Mouse (Mus musculus) left cerebral cortex, adult 18-20 months (tissue): ENCODE data around the gene Wsb1. TPM values are rescaled to one million over a fixed set of nuclear protein-coding genes. Genes with fewer than 3 reads are reported as not detected.
"Not testable (repeated sequence)": the region's sequence is repeated elsewhere in the genome, so short reads cannot be mapped to it uniquely, and the experiment has no call there.

Experiments
- DNase-seq, 2 experiments: peaks; one replicate each; pipeline ENCODE4 v3.0.0; 2021 to 2022; ENCODE audit warnings: low spot score in 2 of 2, mixed read lengths in 1 of 2
- long read RNA-seq, 2 experiments: library from polyadenylated mRNA; stranded (forward); transcript quantifications; one replicate each; pipeline ENCODE4 v2.0.0; 2021
- total RNA-seq, 2 experiments: library from RNA; stranded (reverse); gene quantifications; 2 replicates each; pipeline ENCODE4 v1.2.3; 2021

Gene Wsb1
- total RNA-seq, result 10 to 100 TPM; 81.2 to 81.9 TPM
- long read RNA-seq, experiment 1, transcript Wsb1-206 (4 exons, 2,338 nt), result major isoform, 5 of 36 reads
- long read RNA-seq, experiment 1, partial matches to known transcripts, result 0 of 36 reads
- long read RNA-seq, experiment 1, other reads (novel, unspliced or antisense), result 26 of 36 reads
- long read RNA-seq, experiment 2, transcript Wsb1-206 (4 exons, 2,338 nt), result major isoform, 7 of 30 reads
- long read RNA-seq, experiment 2, partial matches to known transcripts, result 1 of 30 reads
- long read RNA-seq, experiment 2, other reads (novel, unspliced or antisense), result 20 of 30 reads

DNA sequence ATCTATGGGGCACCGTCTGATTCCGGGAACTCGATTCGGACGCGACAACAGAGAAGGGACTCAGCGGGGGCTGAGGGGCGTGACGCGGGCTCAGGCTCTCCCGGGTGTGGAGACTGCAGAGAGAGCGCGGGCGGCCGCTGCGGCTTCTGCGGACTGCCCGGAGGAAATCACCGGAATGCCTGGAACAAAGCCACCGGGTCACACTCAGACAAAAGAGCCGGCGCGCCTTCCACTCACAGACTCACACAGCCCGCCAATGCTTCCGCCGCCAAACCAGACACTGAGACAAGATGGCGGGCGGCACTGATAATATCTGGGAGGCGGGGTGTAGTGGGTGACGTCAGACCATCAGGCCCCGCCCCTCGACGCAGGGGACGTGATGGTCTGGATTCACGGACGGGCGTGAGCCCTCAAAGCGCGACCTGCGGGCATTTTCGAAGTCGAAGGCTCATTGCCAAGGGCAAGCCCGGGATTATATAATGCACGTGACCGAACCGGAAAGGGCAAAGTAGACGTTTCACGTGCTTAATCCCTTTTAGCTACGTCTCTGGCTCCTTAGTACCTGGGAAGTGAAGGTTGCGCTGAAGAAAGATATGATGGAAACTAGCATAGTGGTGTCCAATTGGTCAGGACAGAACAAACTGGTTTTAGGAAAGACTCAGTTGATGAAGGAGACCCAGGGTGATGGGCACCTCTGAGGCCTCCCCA lies at the start of gene Wsb1:
Wsb1 (minus strand) TSS at position 281 of the 708 bp plus-strand sequence.
- peak; percentile 89 to 90 for DNase-seq

DNA sequence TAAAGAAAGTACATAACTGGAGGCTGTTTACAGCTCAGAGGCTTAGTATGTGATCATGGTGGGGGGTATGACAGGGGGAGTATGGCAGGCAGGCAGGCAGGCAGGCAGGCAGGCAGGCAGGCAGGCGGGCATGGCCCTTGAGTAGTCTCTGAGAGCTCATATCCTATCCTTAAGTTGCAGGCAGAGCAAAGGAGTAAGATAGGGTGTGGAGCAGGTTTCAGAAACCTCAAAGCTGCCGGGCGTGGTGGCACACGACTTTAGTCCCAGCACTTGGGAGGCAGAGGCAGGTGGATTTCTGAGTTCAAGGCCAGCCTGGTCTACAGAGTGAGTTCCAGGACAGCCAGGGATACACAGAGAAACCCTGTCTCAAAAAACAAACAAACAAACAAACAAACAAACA lies 49.8 kb upstream of the Wsb1 start:
- not testable (repeated sequence) for DNase-seq

DNA sequence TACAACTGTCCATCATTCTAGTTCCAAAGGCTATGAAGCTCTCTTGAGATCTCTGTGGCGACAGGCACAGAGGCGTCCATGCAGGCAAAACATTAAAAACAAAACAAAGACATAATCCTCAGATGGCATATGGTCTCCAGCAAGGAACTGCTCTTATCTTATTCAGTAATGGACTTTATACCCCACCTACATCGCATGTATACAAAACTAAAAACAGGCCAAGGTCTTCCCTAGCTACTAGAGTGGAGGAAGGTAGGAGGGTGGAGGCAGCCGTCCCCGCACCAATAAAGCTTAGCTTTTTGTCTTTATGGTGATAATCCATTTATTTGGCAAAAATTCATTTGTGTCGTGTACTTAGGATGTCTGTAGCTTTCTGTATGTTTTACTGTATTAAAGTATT lies 48.6 kb upstream of the Wsb1 start:
- DNase-seq, result no peak

DNA sequence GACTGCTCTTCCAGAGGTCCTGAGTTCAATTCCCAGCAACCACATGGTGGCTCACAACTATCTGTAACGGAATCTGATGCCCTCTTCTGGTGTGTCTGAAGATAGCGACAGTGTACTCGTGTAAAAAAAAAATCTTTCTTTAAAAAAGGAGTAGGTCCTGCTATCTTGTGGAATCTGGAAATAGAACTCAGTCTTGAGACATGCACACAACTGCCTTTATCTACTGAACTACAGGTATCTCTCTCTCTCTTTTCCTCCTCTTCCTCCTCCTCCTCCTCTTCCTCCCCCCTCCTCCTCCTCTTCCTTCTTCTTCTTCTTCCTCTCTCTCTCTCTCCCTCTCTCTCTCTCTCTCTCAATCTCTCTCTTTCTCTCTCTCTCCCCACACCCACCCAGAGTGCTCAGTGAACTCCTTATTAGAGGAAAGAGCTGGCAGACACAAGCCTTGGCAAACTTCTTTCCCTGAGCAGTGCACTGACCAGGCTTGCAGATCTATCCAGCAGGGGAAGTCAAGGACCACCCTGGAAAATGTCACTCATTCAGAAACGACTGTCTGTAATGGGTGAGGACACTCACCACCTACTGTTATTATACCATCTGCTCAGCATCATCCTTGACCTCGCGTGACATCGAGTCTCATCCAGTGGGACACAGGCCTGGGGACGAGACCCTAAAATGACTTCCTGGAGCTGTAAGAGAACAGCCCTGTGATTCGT lies 45.4 kb upstream of the Wsb1 start:
- DNase-seq, result no peak

DNA sequence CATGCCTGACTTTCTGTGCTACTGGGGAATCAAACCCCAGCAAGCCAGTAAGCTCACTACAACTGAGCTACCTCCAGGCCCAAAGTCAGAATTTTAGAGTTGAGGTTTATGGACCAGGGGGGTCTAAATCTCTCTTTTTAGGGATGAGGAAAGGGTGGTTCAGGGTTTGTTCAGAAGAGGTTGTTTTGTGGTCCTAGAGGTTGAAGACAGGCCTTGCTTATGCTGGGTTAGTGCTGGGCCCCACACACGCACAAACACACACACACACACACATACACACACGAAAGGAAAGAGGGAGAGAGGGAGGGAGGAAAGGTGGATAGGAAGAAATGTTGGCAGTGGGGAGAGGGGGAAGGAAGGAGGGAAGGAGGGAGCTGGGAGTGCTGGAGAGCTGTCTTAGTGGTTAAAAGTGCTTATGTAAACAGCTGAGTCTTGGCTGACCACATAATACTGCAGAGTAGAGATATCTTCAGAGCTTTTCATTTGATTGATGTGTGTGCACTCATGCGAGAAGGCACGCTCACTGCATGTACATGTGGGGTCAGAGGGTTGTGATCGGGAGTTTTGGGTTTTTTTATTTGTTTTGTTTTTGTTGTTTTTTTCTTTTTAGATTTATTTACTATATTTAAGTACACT lies 42.5 kb upstream of the Wsb1 start, which contains the start of gene Gm9964:
Gm9964 (minus strand) TSS at position 51 of the 636 bp plus-strand sequence.
- DNase-seq, result no peak

DNA sequence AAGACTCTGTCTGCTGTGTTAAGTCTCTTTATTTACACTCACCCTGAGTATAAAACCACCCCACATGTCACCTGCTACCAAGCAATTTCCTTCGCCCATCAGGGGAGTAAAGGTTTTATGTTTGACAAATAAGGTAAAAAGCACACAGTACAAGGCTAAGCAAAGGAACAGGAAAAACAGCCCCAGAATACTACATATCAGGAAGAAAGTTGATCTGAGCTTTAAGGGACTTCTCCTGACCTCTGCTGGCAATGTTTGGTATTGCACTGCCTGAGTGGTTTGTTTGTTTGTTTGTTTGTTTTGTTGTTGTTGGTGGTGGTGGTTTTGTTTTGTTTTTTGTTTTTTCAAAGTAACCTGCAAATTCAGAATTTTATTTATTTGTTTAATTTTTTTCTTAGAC lies 41.7 kb upstream of the Wsb1 start:
- peak; percentile 6 to 35 for DNase-seq

DNA sequence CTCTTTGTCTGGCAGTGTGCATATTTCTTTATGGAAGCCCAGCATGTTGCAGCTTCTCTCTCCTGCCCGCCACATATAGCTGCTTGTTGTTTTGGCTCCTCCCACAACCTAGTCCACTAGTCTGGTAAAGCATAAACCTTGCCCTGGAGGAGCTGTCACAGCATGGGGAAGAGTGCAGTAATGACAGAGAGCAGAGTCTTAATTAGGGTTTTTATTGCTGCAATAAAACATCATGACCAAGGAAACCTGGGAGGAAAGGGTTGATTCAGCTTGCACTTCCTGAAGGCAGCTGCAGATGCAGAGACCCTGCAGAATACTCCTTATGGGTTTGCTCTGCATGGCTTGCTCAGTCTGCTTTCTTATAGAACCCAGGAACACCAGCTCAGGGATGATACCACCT lies 39.5 kb upstream of the Wsb1 start:
- no peak for DNase-seq

DNA sequence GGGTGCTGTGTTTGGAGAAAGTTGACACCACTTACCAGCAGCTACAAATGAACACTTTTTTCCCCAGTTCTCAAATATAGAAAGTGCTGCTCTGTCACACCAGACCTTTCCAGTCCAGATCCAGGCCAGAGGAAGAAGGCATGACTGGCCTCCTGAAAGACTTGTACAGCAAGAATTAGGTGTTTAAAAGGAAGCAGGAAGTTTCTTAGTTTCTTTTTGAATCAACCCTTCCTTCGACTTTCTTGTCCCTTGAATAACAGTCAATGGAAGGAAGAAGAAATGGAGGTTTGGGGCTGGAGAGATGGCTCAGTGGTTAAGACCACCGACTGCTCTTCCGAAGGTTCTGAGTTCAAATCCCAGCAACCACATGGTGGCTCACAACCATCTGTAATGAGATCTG lies 38.6 kb upstream of the Wsb1 start:
- DNase-seq, result no peak

DNA sequence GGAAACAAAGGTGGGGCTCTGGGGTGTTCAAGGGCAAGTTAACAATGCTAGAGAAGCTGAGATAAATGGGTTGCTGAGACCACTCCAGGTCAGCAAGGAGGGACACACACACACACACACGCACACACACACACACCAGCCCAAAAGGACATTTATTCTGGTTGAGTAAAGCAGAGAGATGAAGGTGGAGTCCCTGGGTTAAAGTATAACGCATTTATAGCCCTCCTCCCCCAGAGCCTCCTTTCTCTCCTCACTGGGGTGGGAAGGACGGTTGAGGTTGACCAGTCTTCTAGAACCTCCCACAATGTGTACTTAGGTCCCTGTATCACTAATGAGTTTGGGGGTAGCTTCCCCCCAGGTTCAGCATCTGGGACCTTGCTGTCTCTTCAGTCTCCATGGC lies 37.7 kb upstream of the Wsb1 start:
- no peak for DNase-seq

DNA sequence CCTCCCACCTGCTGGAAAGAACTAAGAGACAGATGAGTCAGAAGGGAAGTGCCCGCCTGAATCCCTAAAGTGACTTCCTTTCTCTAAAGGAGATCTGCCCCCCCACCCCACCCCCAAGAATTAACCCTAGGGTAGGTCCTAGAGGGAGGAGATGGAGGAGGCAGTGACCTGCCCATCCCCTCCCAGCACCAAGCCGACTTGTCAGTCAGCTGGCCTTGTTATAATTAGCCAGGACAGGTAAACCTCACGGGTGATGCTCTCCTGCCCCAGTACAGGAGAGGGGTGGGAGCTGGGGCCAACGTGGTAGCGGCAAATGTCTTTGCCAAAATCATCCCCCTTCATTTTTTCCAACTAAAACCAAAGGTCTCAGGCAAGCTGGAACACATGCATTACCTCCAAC lies 37.2 kb upstream of the Wsb1 start:
- DNase-seq, result no peak

DNA sequence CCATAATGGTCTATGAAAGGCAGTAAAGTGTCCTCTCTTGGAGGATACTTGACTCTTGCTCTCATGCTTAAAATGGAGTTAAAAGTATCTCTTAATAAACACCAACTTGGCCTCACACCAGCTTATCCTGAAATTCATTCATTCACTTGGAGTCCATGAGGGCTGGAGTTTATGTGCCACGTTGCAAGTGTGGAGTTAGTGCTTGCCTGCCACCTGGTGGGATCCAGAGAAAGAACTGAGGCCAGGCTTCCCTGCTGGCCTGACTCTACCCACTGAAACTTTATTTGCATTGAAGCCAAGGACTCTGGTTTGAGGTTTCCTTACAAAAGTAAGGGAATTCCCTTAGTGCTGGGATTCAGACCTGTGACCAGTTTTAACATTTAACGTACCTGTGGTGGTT lies 36.0 kb upstream of the Wsb1 start:
- DNase-seq, result no peak

DNA sequence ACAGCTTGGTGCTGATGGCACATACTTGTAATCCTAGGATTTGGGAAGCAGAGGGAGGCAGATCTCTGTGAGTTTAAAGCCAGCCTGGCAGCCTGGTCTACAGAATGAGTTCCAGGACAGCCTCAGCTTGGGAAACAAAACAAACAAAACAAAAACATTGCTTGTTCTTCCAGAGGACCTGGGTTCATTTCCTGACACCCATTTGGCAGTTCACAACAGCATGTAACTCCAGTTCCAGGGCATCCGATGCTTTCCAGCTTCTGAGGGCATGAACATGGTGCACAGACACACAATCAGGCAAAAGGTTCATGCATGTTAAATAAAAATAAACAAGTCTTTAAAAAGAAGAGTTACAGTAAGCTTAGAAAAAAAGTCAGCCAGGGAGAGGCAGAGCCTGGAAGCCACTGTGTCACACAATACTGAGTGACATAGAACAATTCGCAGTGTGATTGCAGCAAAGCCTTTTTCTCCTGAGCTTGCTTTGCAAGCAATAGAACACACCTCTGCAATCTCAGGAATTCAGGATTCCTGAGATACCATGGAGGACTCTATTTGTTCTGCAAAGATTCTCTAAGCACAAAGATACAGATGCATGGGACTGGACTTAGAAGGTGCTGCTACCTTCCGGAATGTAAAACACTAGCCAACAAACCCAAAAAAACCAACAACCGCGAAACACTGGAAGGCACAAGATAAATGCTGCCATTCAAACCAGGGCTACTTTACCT lies 34.6 kb upstream of the Wsb1 start:
- no peak for DNase-seq

DNA sequence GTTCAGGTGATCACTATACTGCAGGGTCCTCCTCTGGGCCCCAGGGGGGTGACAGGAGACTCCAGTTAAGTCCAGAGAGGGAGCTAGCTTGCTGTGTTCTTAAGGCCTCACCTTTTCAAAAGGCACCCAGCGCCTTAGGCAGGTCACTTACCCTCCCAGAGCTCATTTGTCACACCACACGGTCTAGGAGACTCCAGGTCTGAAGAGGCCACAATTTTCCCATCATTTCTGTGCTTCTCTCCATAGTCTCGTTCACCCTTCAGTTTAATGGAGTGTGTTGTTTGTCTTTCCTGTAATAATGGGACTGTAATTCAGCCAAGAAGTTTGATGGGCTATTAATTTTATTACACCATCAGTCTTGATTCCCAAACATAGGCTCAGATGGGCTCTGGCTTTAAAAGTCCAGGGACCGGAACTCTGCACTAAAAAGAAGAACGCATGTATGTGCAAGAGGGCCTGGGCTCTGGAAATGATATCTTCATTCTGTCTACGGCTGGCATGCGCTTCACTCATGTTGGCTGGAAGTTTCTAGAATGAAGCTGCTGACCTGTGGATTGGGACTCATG lies 33.9 kb upstream of the Wsb1 start:
- no peak for DNase-seq

DNA sequence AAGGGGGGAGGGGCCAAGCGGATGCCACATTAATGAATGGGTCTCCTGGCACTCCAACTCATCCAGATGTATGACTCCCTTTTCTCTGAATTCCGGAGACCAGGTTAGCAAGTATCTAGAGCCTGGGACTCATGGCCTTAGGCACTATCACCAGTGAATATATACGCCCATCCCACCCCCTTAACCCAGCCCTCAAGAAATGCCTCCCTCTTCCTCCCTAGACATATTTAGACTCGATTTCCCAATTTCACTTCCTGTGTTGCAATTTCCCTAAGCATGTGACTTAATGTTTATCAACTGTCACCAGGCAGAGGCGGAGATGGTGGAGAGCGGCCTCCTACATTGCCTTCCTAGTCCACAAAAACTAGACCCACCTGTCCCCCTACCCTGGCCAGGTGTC lies 33.0 kb upstream of the Wsb1 start:
- no peak for DNase-seq

DNA sequence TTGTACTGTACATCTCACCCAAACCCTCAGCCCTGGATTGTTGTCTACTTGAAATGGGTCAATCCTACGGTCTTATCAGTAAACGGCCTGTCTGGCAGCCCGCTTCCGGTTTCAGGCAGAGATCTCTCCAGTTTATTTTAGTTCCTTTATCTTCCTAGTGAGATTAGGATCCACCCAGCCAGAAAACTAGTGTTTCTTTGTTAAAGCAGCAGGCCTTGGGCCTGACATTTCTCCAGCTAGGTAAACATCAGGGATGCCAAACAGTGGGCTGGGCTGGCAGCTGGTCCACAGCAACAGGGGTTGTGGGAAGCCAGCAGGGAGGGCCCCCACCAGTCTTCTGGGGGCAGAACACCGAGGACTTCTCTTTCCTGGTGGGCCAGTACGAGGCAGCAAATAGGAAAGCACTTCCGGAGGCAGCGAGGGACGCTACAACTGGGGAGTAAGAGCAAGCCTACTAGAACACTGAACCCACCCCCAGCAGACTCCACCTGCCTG lies 31.9 kb upstream of the Wsb1 start:
- DNase-seq, result no peak

DNA sequence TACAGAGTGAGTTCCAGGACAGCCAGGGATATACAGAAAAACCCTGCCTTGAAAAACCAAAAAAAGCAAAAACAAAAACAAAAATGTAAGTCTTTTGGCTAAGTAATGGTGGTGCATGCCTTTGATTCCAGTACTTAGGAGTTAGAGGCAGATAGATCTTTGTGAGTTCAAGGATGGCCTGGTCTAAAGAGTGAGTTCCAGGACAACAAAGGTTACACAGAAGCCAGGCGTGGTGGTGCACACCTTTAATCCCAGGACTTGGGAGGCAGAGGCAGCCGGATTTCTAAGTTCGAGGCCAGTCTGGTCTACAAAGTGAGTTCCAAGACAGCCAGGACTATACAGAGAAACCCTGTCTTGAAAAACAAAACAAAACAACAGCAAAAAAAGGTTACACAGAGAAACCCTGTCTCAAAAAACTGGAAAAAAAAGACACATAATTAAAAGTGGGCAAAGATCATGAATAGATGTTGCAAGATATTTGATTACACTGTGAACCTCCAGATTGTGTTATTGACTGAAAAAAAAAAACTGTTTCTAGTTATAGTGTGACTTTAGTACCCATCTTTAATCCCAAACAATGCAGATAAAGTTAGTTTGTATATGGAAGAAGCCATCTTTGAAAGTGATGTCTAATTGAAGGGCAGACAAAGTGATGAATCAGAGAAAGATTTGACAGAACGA lies 29.0 kb upstream of the Wsb1 start:
- no peak for DNase-seq

DNA sequence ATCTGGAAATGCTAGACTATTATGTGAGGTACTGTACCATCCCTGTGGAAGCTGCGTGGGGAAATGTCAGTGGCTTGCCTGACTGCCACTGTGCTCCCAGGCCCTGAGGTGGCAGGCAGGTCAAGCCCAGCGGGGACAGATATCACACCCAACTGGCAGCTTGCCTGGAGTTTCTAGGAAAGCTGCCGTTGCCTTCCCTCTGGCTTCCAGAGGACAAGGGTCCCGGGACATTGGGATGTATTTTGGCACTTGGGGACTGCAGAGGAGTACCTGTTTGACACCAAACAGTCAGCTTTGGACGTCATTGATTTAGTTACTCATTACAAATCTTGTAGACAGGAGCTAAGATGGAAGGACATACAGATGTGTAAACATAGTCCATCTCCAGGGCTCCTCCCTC lies 26.9 kb upstream of the Wsb1 start:
- no peak for DNase-seq

DNA sequence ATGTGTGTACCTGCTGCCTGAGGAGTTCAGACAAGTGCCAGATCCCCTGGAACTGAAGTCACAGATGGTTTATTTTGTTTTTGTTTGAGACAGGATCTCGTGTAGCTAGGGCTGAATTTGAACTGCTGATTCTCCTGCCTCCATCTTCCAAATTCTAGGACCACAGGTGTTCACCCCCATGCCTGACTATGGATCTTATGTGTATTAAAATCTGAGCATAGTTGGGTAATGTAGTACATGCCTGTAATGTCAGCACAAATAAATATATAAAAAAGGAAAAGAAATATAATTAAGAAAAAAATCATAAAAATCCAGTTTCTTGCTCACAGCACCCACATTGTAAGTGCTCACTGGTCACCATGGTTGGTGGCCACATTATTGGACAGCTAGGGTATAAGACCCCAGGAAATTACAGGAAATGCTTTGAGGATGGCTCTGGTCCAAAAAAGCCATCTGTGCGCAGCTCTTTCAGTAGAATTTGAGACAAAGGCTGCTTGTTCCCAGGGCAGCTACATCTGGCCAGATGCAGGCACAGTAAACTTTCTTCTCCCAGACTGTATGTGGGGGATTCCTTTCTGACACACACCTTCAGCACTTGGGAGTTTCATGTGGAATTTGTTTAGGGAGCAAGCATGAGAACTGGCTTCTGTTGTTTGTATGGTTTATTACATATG lies 25.4 kb upstream of the Wsb1 start:
- DNase-seq, result no peak

DNA sequence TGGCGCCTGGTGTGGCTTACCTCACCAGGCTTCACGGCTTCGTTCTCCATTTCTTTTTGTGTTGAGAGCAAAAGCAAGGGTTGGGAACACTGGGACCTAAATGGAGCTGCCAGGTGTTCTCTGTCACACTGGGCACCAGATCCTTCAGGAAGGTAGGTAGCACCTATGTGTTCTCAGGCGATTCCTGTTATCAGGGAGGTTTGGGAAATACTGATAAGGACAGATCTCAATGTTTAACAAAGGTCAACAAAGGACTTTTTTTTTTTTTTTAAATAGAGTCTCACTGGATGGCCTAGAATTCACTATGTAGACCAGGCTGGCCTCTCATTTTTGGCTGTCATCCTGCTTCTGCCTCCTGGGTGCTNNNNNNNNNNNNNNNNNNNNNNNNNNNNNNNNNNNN lies 19.3 kb upstream of the Wsb1 start:
- no peak for DNase-seq
